In the genomic region with DNA sequence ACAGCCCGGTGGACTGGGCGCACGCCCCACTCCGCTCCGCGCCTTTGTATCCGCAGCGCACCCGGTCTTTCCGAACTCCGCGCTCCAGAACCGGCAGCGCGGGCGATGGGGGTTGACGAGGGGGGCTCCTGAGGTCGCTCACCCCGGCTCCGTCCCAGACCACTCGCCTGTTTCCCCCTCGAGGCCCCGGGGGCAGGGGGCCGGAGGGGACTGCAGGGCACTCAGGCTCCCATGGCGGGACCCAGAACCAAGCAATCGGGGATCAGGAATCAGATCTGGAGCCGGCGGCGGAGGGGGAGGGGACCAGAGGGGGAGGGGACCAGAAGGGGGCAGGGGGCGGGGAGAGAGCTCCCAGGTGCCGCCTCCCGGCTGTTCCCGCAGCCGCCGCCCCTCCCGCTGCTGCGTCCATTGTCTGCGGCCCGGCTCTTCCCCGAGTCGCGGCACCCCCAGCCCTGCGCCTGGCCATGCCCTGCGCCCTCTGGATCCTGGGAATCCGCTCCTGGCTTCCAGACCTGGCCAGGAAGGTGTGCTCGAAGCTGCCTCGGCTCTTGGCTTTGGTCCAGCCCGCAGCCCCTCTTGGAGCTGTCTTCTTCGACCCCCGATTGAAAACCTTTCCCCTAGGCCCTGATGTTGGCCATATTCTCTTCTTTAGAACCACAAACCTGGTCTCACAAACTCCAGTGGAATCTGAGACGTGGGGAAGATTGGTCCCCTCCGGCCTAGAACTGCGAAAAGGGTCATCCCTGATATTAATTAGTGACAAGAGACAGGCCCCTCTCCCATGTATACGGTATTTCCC, we compare ENCODE assay signal across 8 mouse cellular contexts. TPM values are rescaled to one million over a fixed set of nuclear protein-coding genes. Genes with fewer than 3 reads are reported as not detected.
DNase-seq lines count a peak whose midpoint lies in the region; ATAC-seq and TF ChIP-seq lines count a peak whose summit lies in the region.

No protein-coding gene starts in this region.

- POLR2A ChIA-PET in Patski (lab: Charles Lee): no interaction called here

- no peaks in the 10 kb centered on the region for H3K27me3 ChIP-seq in Patski
- no peaks in the 10 kb centered on the region for H3K27me3 ChIP-seq in hindbrain, embryonic 13.5 days

- ATAC-seq in Patski: peak; percentile 72
- ATAC-seq in hindbrain, embryonic 13.5 days (ENCODE audit: low FRiP score): peak; percentile 86

- peak overlapping the region; percentile 93 for H3K4me2 ChIP-seq in hindbrain, embryonic 13.5 days

- H3K9me3 ChIP-seq in hindbrain, embryonic 13.5 days: no peaks in the 10 kb centered on the region

- H3K27ac ChIP-seq in hindbrain, embryonic 13.5 days: peak overlapping the region; percentile 98

- peaks cover 54% of the 10 kb centered on the region for H3K4me1 ChIP-seq in hindbrain, embryonic 13.5 days (replicated peaks)

- H3K4me3 ChIP-seq in hindbrain, embryonic 13.5 days: peak overlapping the region; percentile 73

- no peak for TF ChIP-seq CTCF in Patski (IDR thresholded peaks at IDR 0.05)

- in situ Hi-C loops in Patski (cut with MboI; ENCODE audit: low pct_unique_long_range_greater_than_20kb): loop anchor here (25.0 kb wide), 2 partner anchors 310 to 460 kb away; partner anchors contain the start of genes Igsf9, Kcnj10, Kcnj9 and Slamf9

- H3K36me3 ChIP-seq in hindbrain, embryonic 13.5 days: no peaks in the 10 kb centered on the region; the same call in 1 of the 2 replicates

- H3K9ac ChIP-seq in hindbrain, embryonic 13.5 days: peak overlapping the region; percentile 95

- DNase-seq in Patski (ENCODE audit: low read depth, low spot score): no peak
- DNase-seq in cerebellum, adult 9-11 months: peak; percentile 91
- DNase-seq in frontal cortex, postnatal 25 days (ENCODE audit: low spot score in 2 of 2): peak; percentile 69 to 75
- peak; percentile 86 for DNase-seq in layer of hippocampus, postnatal 14 days (ENCODE audit: low spot score in 2 of 2)
- peak; percentile 90 for DNase-seq in lung, postnatal 10 days
- DNase-seq in ovary, postnatal 36 days (ENCODE audit: low spot score): peak; percentile 91
- peak; percentile 93 for DNase-seq in thymus, postnatal 14 days

- WGBS in hindbrain, embryonic 13.5 days: under 1% methylated on average over 47 of the region's 54 CpGs

- CTCF ChIA-PET in Patski (lab: Charles Lee): interaction anchor here (1.3 kb wide), 1 partner anchor 20 kb away, joined by 3 read pairs; no protein-coding TSS in a partner anchor

RNA-seq across cellular contexts. Expression of gene Vangl2, which starts 1.0 kb away (rescaled TPM):
- polyA plus RNA-seq in Patski (2021): 11.5 TPM
- 49.4 and 52.1 TPM in 2 replicates for polyA plus RNA-seq in hindbrain, embryonic 13.5 days (2015; fragmentation: Nextera tagmentation; extraction: Ambion mirVana)
- total RNA-seq in layer of hippocampus, postnatal 14 days (2021): 10 to 100 TPM; 21.9 to 22.4 TPM

RNA-seq across cellular contexts. Expression of gene Nhlh1, which starts 30.2 kb away (rescaled TPM):
- not detected for polyA plus RNA-seq in Patski (2021)
- polyA plus RNA-seq in hindbrain, embryonic 13.5 days (2015; fragmentation: Nextera tagmentation; extraction: Ambion mirVana): 8.1 and 9.8 TPM in 2 replicates
- under 1 TPM; 0.85 to 0.91 TPM for total RNA-seq in layer of hippocampus, postnatal 14 days (2021)

RNA-seq across cellular contexts. Expression of gene Copa, which starts 55.1 kb away (rescaled TPM):
- polyA plus RNA-seq in Patski (2021): 181 TPM
- 186 and 190 TPM in 2 replicates for polyA plus RNA-seq in hindbrain, embryonic 13.5 days (2015; fragmentation: Nextera tagmentation; extraction: Ambion mirVana)
- 100 to 1,000 TPM; 152 TPM for total RNA-seq in layer of hippocampus, postnatal 14 days (2021)

RNA-seq across cellular contexts. Expression of gene Ncstn, which starts 55.4 kb away (rescaled TPM):
- polyA plus RNA-seq in Patski (2021): 144 TPM
- 118 and 128 TPM in 2 replicates for polyA plus RNA-seq in hindbrain, embryonic 13.5 days (2015; fragmentation: Nextera tagmentation; extraction: Ambion mirVana)
- total RNA-seq in layer of hippocampus, postnatal 14 days (2021): 10 to 100 TPM; 71.4 to 73.2 TPM
